Mouse (Mus musculus) forebrain, embryonic 11.5 days (tissue): ENCODE results near the gene Ndufa13. TPM values are rescaled to one million over a fixed set of nuclear protein-coding genes. Genes with fewer than 3 reads are reported as not detected.

Experiments
- ATAC-seq: fragments of 200-750 bp; cut with Nextera tagmentation; replicated peaks from 2 replicates; pipeline ENCODE4 v1.8.0; 2017; ENCODE audit warnings: moderate TSS enrichment; ENCODE audit not compliant: low FRiP score
- DNase-seq: peaks from one replicate; pipeline ENCODE4 v3.0.0-alpha.2; 2017; ENCODE audit warnings: low spot score
- H3K27ac ChIP-seq: fragments of 300-500 bp; sonication (generic); 2 replicates; pipeline ENCODE4 v1.5.1; 2014; ENCODE audit warnings: low read depth, low read length
- H3K27me3 ChIP-seq: fragments of 300-500 bp; sonication (generic); 2 replicates; pipeline ENCODE4 v1.6.1; 2014; ENCODE audit warnings: mild to moderate bottlenecking, low read length, mixed read lengths; ENCODE audit not compliant: control insufficient read depth, insufficient read depth
- H3K36me3 ChIP-seq: fragments of 300-500 bp; sonication (generic); 2 replicates; pipeline ENCODE4 v1.6.1; 2014; ENCODE audit warnings: mild to moderate bottlenecking, low read length, moderate library complexity, mixed read lengths; ENCODE audit not compliant: control insufficient read depth, insufficient read depth
- H3K4me1 ChIP-seq: fragments of 300-500 bp; sonication (generic); replicated peaks from 2 replicates; pipeline ENCODE4 v1.6.1; 2014; ENCODE audit warnings: low read length, mixed read lengths; ENCODE audit not compliant: control insufficient read depth, insufficient read depth
- H3K4me2 ChIP-seq: fragments of 300-500 bp; sonication (generic); 2 replicates; pipeline ENCODE4 v1.6.1; 2014; ENCODE audit warnings: low read depth, mild to moderate bottlenecking, low read length, moderate library complexity, mixed read lengths; ENCODE audit not compliant: severe bottlenecking
- H3K4me3 ChIP-seq: fragments of 300-500 bp; sonication (generic); 2 replicates; pipeline ENCODE4 v1.5.1; 2014; ENCODE audit warnings: low read depth, low read length
- H3K9ac ChIP-seq: fragments of 300-500 bp; sonication (generic); 2 replicates; pipeline ENCODE4 v1.6.1; 2014; ENCODE audit warnings: low read length
- H3K9me3 ChIP-seq: fragments of 300-500 bp; sonication (generic); 2 replicates; pipeline ENCODE4 v1.6.1; 2016; ENCODE audit warnings: low read length, mixed read lengths; ENCODE audit not compliant: control insufficient read depth
- WGBS: fragments of 180-500 bp; shearing (Covaris S2); extraction: QIAGEN DNeasy Blood & Tissue Kit; methylation state at CpG from one replicate; pipeline ENCODE4 v1.1.7; 2014; 5-methylcytosine and 5-hydroxymethylcytosine counted together
- polyA plus RNA-seq: library from polyadenylated mRNA; unstranded; fragments of >200 nt; fragmentation: Nextera tagmentation; extraction: Ambion mirVana; gene quantifications from 2 replicates; pipeline ENCODE4 v1.2.1, GENCODE M21; 2014

Ndufa13 gene
- polyA plus RNA-seq, 1 experiment from 2014 or later, result 153 TPM

- Histone ChIP-seq H3K4me1 (peaks cover 20% of the 10 kb centered on the region; the same call in 1 of the 2 replicates), H3K9me3 (no peaks in the 10 kb centered on the region), H3K36me3 (no peaks in the 10 kb centered on the region), H3K27ac (no peak overlapping the region), H3K4me2 (no peak overlapping the region), H3K27me3 (peaks cover 69% of the 10 kb centered on the region), H3K4me3 (peak overlapping the region; percentile 12; the same call in 1 of the 2 replicates), H3K9ac (no peak overlapping the region)
- ATAC-seq (0 out of 2 replicates have a peak, but pooled peaks have one; percentile 17), DNase-seq (no peak)
- WGBS, result 5% methylated on average over 32 of the region's 32 CpGs
These were observed 13.5 kb downstream of the Ndufa13 start for GRCm38 (mm10) chr8:69888902-69889301.

GRCm38 (mm10) chr8:69888244-69888866 lies 14.0 kb downstream of the Ndufa13 start:
- H3K27me3 ChIP-seq, result peaks cover 74% of the 10 kb centered on the region
- peaks cover 20% of the 10 kb centered on the region; the same call in 1 of the 2 replicates for H3K4me1 ChIP-seq
- H3K27ac ChIP-seq, result no peak overlapping the region
- H3K9ac ChIP-seq, result no peak overlapping the region
- H3K9me3 ChIP-seq, result no peaks in the 10 kb centered on the region
- H3K36me3 ChIP-seq, result no peaks in the 10 kb centered on the region
- H3K4me3 ChIP-seq, result 0 out of 2 replicates have a peak overlapping the region, but pooled peaks have one; percentile 12
- peak overlapping the region; percentile 35; the same call in 1 of the 2 replicates for H3K4me2 ChIP-seq
- ATAC-seq, result no peak
- 7% methylated on average over 24 of the region's 24 CpGs for WGBS
- no peak for DNase-seq

GRCm38 (mm10) chr8:69887289-69888243 lies 14.8 kb downstream of the Ndufa13 start, which contains the start of gene Cilp2:
Gene Cilp2 (minus strand): TSS chr8:69887687.
- H3K27me3 ChIP-seq, result peaks cover 82% of the 10 kb centered on the region
- peak; percentile 71 for DNase-seq
- peak within 1 kb of the TSS; percentile 23 for H3K4me3 ChIP-seq
- WGBS, result 2% methylated on average over 60 of the region's 60 CpGs
- H3K27ac ChIP-seq, result no peak within 1 kb of the TSS
- H3K36me3 ChIP-seq, result no peaks in the 10 kb centered on the region
- no peak for ATAC-seq
- H3K9ac ChIP-seq, result peak within 1 kb of the TSS; percentile 16; the same call in 1 of the 2 replicates
- H3K4me1 ChIP-seq, result peaks cover 22% of the 10 kb centered on the region; the same call in 1 of the 2 replicates
- no peaks in the 10 kb centered on the region for H3K9me3 ChIP-seq
- peak within 1 kb of the TSS; percentile 35 for H3K4me2 ChIP-seq

- H3K4me3 ChIP-seq, result no peak overlapping the region
- H3K27ac ChIP-seq, result no peak overlapping the region
- H3K9ac ChIP-seq, result no peak overlapping the region
- H3K9me3 ChIP-seq, result no peaks in the 10 kb centered on the region
- DNase-seq (no peak), ATAC-seq (no peak)
- no peaks in the 10 kb centered on the region for H3K36me3 ChIP-seq
- H3K4me1 ChIP-seq, result peaks cover 30% of the 10 kb centered on the region; the same call in 1 of the 2 replicates
- 54% methylated on average over 13 of the region's 13 CpGs for WGBS
- peaks cover 100% of the 10 kb centered on the region for H3K27me3 ChIP-seq
- H3K4me2 ChIP-seq, result no peak overlapping the region
These were observed 18.2 kb downstream of the Ndufa13 start for GRCm38 (mm10) chr8:69884141-69884540.

GRCm38 (mm10) chr8:69882833-69883600 lies 19.3 kb downstream of the Ndufa13 start:
- no peaks in the 10 kb centered on the region for H3K36me3 ChIP-seq
- no peak for ATAC-seq
- no peak overlapping the region; the same call in 1 of the 2 replicates for H3K4me2 ChIP-seq
- no peak overlapping the region for H3K4me3 ChIP-seq
- H3K9ac ChIP-seq, result no peak overlapping the region
- whole genome bisulfite sequencing, result 14% methylated on average over 52 of the region's 52 CpGs
- peaks cover 22% of the 10 kb centered on the region; the same call in 1 of the 2 replicates for H3K4me1 ChIP-seq
- H3K9me3 ChIP-seq, result no peaks in the 10 kb centered on the region
- no peak overlapping the region for H3K27ac ChIP-seq
- DNase-seq, result peak; percentile 62
- H3K27me3 ChIP-seq, result peaks cover 89% of the 10 kb centered on the region

GRCm38 (mm10) chr8:69882021-69882756 lies 20.2 kb downstream of the Ndufa13 start:
- Histone ChIP-seq H3K27me3 (peaks cover 81% of the 10 kb centered on the region), H3K4me2 (peak overlapping the region; percentile 40), H3K4me3 (peak overlapping the region; percentile 32), H3K4me1 (peaks cover 15% of the 10 kb centered on the region; the same call in 1 of the 2 replicates), H3K9me3 (no peaks in the 10 kb centered on the region), H3K9ac (no peak overlapping the region), H3K36me3 (no peaks in the 10 kb centered on the region), H3K27ac (no peak overlapping the region)
- 10% methylated on average over 91 of the region's 103 CpGs for WGBS
- DNase-seq (peak; percentile 79), ATAC-seq (peak; percentile 47)

GRCm38 (mm10) chr8:69881261-69881865 lies 21.0 kb downstream of the Ndufa13 start:
- H3K4me2 ChIP-seq, result peak overlapping the region; percentile 40; the same call in 1 of the 2 replicates
- H3K4me3 ChIP-seq, result peak overlapping the region; percentile 32
- no peak overlapping the region for H3K27ac ChIP-seq
- 22% methylated on average over 78 of the region's 79 CpGs for WGBS
- no peak overlapping the region for H3K9ac ChIP-seq
- H3K4me1 ChIP-seq, result peaks cover 15% of the 10 kb centered on the region; the same call in 1 of the 2 replicates
- DNase-seq (peak; percentile 56), ATAC-seq (no peak)
- no peaks in the 10 kb centered on the region for H3K36me3 ChIP-seq
- no peaks in the 10 kb centered on the region for H3K9me3 ChIP-seq
- peaks cover 72% of the 10 kb centered on the region for H3K27me3 ChIP-seq
